Mouse (Mus musculus): ENCODE results near the gene Crot. TPM values are rescaled to one million over a fixed set of nuclear protein-coding genes. Genes with fewer than 3 reads are reported as not detected.

Gene Crot
- 41.8 and 48.5 TPM in 2 replicates for polyA plus RNA-seq (2014; fragmentation: Nextera tagmentation; extraction: Ambion mirVana)

DNA sequence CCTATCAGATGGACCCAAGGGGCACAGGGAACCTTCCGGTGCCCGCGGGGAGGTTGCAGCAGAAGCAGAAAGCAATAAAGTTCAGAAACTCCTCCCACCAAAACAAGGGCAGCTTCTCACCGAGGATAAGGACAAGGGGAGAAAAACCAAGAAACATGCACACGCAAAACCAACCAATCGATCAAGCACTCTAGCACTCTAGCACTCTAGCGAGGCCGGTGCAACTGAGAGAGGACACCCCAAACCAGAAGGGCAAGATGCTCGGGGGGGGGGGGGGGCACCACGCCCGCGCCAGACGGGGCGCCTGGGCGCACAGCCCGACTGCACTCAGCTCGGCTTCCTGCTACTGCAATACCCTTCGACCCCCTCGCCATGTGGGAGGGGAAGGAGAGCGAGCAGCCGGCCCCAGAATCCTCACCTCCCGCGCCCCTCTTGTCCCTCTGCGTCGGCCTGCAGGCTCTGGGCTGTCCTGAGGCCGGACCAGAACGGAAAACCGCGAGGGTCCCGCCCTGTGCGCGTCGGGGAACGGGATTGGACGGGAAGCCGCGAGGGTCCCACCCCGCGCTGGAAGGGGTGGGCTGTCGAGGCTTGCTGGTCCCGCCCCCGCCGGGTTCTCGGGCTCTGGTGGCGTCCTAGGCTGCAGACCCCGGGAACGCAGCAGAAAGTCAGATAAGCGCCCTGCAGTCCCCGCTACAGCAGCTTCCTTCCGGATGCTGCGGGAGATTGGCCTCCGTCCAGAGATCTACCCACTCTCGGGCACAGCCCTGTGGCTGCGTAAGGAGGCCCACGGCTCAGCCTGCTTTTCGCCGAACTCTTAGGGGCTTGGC is at the start of gene Crot:
Crot (minus strand) TSS at position 639 of the 827 bp plus-strand sequence.
- Histone ChIP-seq H3K27me3 (replicated peaks; ENCODE audit: control insufficient read depth, insufficient read depth, low read length) (no peaks in the 10 kb centered on the region), H3K4me3 (ENCODE audit: low read depth, low read length) (peak within 1 kb of the TSS; percentile 70), H3K4me2 (ENCODE audit: low read length) (peak within 1 kb of the TSS; percentile 77), H3K27ac (ENCODE audit: low read depth) (peak within 1 kb of the TSS; percentile 75), H3K36me3 (ENCODE audit: control insufficient read depth, insufficient read depth, low read length) (peaks cover 7% of the 10 kb centered on the region; the same call in 1 of the 2 replicates), H3K9ac (ENCODE audit: low read length) (peak within 1 kb of the TSS; percentile 73), H3K9me3 (ENCODE audit: control insufficient read depth, low read length) (no peaks in the 10 kb centered on the region), H3K4me1 (replicated peaks; ENCODE audit: control insufficient read depth, insufficient read depth, low read length) (no peaks in the 10 kb centered on the region)
- DNase-seq (ENCODE audit: low spot score) (peak; percentile 96), ATAC-seq (replicated peaks; ENCODE audit: low FRiP score, low TSS enrichment, low read depth) (peak; percentile 100)
- WGBS: under 1% methylated on average over 54 of the region's 57 CpGs

DNA sequence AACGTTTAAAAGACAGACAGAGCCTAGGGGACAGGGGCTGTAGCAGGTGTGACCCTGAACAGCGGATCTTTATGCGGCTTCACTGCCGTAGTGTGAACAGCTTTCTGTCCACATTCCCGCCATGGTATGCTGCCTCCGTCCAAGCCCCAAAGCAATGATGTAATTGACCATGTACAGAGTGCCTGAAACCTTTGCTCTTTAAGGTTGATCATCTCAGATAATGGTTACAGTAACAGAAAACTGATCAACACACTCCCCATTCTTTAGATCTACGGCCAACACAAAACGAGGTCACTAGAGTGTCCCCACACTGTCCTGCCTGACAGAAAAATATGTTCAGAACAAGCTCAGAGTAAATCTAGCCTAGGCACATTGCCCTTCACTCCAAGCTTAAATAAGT is 48.8 kb upstream of the Crot start:
- ATAC-seq (replicated peaks; ENCODE audit: low FRiP score, low TSS enrichment, low read depth): no peak
- Histone ChIP-seq H3K4me3 (ENCODE audit: low read depth, low read length) (no peak overlapping the region), H3K27me3 (replicated peaks; ENCODE audit: control insufficient read depth, insufficient read depth, low read length) (no peaks in the 10 kb centered on the region), H3K36me3 (ENCODE audit: control insufficient read depth, insufficient read depth, low read length) (no peaks in the 10 kb centered on the region), H3K9me3 (ENCODE audit: control insufficient read depth, low read length) (no peaks in the 10 kb centered on the region), H3K27ac (ENCODE audit: low read depth) (no peak overlapping the region), H3K4me2 (ENCODE audit: low read length) (no peak overlapping the region), H3K4me1 (replicated peaks; ENCODE audit: control insufficient read depth, insufficient read depth, low read length) (no peaks in the 10 kb centered on the region), H3K9ac (ENCODE audit: low read length) (no peak overlapping the region)
- 85% methylated on average over 8 of the region's 8 CpGs for WGBS
- no peak for DNase-seq (ENCODE audit: low spot score)

DNA sequence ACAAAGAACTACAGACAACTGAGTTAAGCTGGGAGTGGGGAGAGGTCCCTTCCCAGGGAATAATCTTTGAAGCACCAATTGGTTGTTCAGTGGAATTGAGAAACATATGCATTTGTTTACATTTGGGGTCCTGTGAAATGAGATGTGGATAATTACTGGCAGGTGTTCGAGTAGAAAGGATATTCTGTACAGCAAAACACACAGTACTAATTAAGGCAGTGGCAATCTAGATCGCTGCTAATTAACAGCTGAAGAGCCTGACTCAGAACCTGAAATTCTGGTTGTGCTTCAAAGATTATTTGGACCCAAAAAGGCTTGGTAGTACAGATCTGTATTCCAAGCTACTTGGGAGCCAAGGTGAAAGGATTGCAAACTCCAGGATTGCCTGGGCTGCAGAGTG is 47.7 kb upstream of the Crot start:
- Histone ChIP-seq H3K4me1 (replicated peaks; ENCODE audit: control insufficient read depth, insufficient read depth, low read length) (no peaks in the 10 kb centered on the region), H3K27ac (ENCODE audit: low read depth) (no peak overlapping the region), H3K4me2 (ENCODE audit: low read length) (no peak overlapping the region), H3K4me3 (ENCODE audit: low read depth, low read length) (no peak overlapping the region), H3K36me3 (ENCODE audit: control insufficient read depth, insufficient read depth, low read length) (no peaks in the 10 kb centered on the region), H3K9me3 (ENCODE audit: control insufficient read depth, low read length) (no peaks in the 10 kb centered on the region), H3K9ac (ENCODE audit: low read length) (no peak overlapping the region), H3K27me3 (replicated peaks; ENCODE audit: control insufficient read depth, insufficient read depth, low read length) (no peaks in the 10 kb centered on the region)
- DNase-seq (ENCODE audit: low spot score): no peak
- no peak for ATAC-seq (replicated peaks; ENCODE audit: low FRiP score, low TSS enrichment, low read depth)
- WGBS: 52% methylated on average over 2 of the region's 2 CpGs

DNA sequence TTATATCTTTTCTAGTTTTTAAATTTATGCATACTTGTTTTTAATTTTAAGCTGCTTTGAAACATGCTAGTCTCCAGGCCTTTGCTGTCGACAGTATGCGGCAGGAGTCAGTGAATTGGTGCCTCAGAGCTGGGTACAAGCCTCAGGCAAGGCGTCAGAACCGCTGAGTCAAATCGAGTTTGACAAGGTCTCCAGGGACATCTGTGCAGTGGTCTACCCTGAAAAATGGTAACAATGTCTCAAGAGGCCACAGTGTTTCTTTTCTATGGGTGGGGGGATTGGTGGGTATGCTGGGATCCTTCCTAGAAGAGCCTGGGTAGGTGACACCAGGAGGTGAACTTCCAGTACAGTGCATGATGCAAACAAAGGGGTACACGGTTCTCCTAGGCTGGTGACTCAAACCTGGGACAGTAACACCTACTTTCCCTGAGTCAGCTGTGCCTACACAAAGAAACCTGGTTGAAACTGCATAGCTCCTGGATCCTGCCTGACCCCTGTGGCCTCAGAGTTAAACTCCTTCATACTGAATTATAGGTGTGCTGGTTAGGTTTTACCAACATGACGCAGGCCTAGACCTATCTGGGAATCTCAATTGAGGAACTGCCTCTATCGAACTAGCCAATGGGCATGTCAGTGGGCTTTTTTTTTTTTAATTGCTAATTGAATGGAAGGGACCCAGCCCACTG is 46.6 kb upstream of the Crot start:
- Histone ChIP-seq H3K36me3 (ENCODE audit: control insufficient read depth, insufficient read depth, low read length) (no peaks in the 10 kb centered on the region), H3K27ac (ENCODE audit: low read depth) (no peak overlapping the region), H3K9ac (ENCODE audit: low read length) (no peak overlapping the region), H3K9me3 (ENCODE audit: control insufficient read depth, low read length) (no peaks in the 10 kb centered on the region), H3K4me3 (ENCODE audit: low read depth, low read length) (no peak overlapping the region), H3K4me1 (replicated peaks; ENCODE audit: control insufficient read depth, insufficient read depth, low read length) (no peaks in the 10 kb centered on the region), H3K27me3 (replicated peaks; ENCODE audit: control insufficient read depth, insufficient read depth, low read length) (no peaks in the 10 kb centered on the region), H3K4me2 (ENCODE audit: low read length) (no peak overlapping the region)
- ATAC-seq (replicated peaks; ENCODE audit: low FRiP score, low TSS enrichment, low read depth) (no peak), DNase-seq (ENCODE audit: low spot score) (no peak)
- WGBS: 81% methylated on average over 8 of the region's 8 CpGs

DNA sequence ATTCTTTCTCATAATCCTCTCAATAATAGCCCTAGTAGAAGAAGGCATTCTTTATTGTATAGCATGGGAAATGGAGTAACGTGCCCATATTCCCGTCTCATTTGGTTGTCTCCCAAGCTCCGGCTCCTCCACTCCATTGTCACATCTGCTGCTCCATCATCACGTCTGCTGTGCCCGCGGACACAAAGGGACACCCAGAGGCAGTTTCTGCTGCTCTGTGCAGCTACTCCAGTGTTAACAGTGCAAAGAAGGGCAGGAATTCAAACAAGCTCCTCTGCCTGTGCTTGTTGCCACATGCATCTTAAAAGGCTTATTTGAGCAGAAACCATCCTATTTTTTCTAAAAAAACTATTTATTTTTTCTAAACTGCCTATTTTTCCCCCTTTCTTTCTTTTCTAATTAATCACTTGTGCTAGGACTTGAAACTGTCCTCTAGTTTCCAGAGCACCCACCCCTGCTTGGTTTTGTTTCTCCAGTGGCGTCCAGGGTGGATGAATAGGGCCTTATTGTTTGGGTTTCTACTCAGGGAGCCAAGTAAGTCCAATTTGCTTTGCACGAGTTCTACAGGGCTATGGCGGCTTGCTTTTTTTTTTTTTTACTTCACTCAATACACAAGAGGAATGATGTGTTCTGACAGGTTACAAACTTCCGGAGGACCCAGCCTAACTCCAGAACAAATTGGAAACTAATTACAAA is 45.7 kb upstream of the Crot start:
- Histone ChIP-seq H3K9me3 (ENCODE audit: control insufficient read depth, low read length) (no peaks in the 10 kb centered on the region), H3K4me1 (replicated peaks; ENCODE audit: control insufficient read depth, insufficient read depth, low read length) (no peaks in the 10 kb centered on the region), H3K27ac (ENCODE audit: low read depth) (no peak overlapping the region), H3K4me2 (ENCODE audit: low read length) (no peak overlapping the region), H3K36me3 (ENCODE audit: control insufficient read depth, insufficient read depth, low read length) (no peaks in the 10 kb centered on the region), H3K27me3 (replicated peaks; ENCODE audit: control insufficient read depth, insufficient read depth, low read length) (no peaks in the 10 kb centered on the region), H3K4me3 (ENCODE audit: low read depth, low read length) (no peak overlapping the region), H3K9ac (ENCODE audit: low read length) (no peak overlapping the region)
- ATAC-seq (replicated peaks; ENCODE audit: low FRiP score, low TSS enrichment, low read depth): no peak
- DNase-seq (ENCODE audit: low spot score): no peak
- 75% methylated on average over 10 of the region's 10 CpGs for WGBS

DNA sequence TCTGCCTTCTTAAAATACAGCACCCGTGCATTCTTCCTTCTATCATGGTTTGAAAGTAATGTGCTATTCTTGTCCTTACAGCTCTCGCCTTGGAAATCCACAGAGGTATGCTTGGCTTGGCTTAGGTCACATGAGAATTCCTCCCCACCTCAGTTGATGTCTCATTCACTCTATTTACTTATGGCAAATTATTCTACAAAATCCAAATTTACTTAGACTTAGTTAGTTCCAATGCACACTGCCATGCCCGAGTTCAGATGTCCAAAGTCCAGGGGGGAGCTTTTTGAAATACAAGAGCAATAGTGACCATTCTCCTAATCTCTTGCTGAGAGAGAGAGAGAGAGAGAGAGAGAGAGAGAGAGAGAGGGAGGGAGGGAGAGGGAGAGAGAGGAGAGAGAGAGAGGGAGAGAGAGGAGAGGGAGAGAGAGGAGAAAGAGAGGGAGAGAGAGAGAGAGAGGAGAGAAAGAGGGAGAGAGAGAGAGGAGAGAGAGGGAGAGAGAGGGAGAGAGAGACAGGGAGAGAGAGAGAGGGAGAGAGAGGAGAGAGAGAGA is 43.6 kb upstream of the Crot start:
- no peaks in the 10 kb centered on the region for H3K4me1 ChIP-seq (replicated peaks; ENCODE audit: control insufficient read depth, insufficient read depth, low read length)
- H3K9ac ChIP-seq (ENCODE audit: low read length): no peak overlapping the region
- no peaks in the 10 kb centered on the region for H3K9me3 ChIP-seq (ENCODE audit: control insufficient read depth, low read length)
- ATAC-seq (replicated peaks; ENCODE audit: low FRiP score, low TSS enrichment, low read depth) (peak; percentile 65), DNase-seq (ENCODE audit: low spot score) (no peak)
- H3K27ac ChIP-seq (ENCODE audit: low read depth): no peak overlapping the region
- no peak overlapping the region for H3K4me2 ChIP-seq (ENCODE audit: low read length)
- no peak overlapping the region for H3K4me3 ChIP-seq (ENCODE audit: low read depth, low read length)
- H3K36me3 ChIP-seq (ENCODE audit: control insufficient read depth, insufficient read depth, low read length): no peaks in the 10 kb centered on the region
- no peaks in the 10 kb centered on the region for H3K27me3 ChIP-seq (replicated peaks; ENCODE audit: control insufficient read depth, insufficient read depth, low read length)
- WGBS: 63% methylated on average over 3 of the region's 3 CpGs

DNA sequence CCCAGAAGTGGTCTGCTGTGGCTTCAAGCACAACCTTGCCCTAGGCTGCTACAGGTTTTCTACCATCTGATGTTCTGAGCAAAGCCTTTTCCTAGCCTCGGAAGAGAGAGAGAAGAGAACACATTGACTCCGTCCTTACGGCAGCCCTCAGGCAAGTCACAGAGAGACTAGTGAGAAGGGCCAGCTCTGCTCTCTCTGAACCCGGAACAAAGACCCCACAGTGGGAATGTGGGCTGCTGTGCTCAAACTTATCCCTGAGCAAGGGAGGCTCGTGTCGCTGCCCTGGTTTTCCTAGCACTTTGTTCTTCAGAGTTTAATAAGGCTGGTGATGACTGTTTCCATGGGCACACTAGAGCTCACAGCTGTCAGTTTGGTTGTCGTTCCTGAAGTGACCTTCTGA is 42.9 kb upstream of the Crot start:
- no peak for ATAC-seq (replicated peaks; ENCODE audit: low FRiP score, low TSS enrichment, low read depth)
- no peaks in the 10 kb centered on the region for H3K9me3 ChIP-seq (ENCODE audit: control insufficient read depth, low read length)
- no peaks in the 10 kb centered on the region for H3K27me3 ChIP-seq (replicated peaks; ENCODE audit: control insufficient read depth, insufficient read depth, low read length)
- no peaks in the 10 kb centered on the region for H3K4me1 ChIP-seq (replicated peaks; ENCODE audit: control insufficient read depth, insufficient read depth, low read length)
- no peak overlapping the region for H3K4me2 ChIP-seq (ENCODE audit: low read length)
- no peak overlapping the region for H3K9ac ChIP-seq (ENCODE audit: low read length)
- no peaks in the 10 kb centered on the region for H3K36me3 ChIP-seq (ENCODE audit: control insufficient read depth, insufficient read depth, low read length)
- DNase-seq (ENCODE audit: low spot score): no peak
- no peak overlapping the region for H3K27ac ChIP-seq (ENCODE audit: low read depth)
- 72% methylated on average over 7 of the region's 7 CpGs for WGBS
- no peak overlapping the region for H3K4me3 ChIP-seq (ENCODE audit: low read depth, low read length)

DNA sequence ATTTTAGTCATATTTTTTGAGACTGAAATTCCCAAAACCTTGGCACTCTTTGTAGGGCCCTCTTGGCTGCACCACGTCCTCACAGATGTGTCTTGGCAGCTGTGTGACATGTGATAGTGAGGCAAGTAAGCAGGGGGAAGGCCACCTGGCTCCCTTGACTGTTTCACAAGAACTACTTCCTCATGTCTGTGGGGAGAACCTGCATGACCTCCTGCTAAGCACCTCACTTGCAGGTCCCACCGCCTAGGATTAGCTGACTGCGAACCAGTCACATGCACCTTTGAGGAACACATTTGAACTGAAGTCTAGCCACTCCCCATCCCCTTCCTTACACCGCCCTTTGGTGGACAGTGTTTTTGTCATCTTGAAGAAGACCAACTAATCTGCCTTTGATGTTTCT is 40.2 kb upstream of the Crot start:
- Histone ChIP-seq H3K36me3 (ENCODE audit: control insufficient read depth, insufficient read depth, low read length) (no peaks in the 10 kb centered on the region), H3K4me3 (ENCODE audit: low read depth, low read length) (no peak overlapping the region), H3K9me3 (ENCODE audit: control insufficient read depth, low read length) (no peaks in the 10 kb centered on the region), H3K4me1 (replicated peaks; ENCODE audit: control insufficient read depth, insufficient read depth, low read length) (no peaks in the 10 kb centered on the region), H3K4me2 (ENCODE audit: low read length) (no peak overlapping the region), H3K9ac (ENCODE audit: low read length) (no peak overlapping the region), H3K27me3 (replicated peaks; ENCODE audit: control insufficient read depth, insufficient read depth, low read length) (no peaks in the 10 kb centered on the region), H3K27ac (ENCODE audit: low read depth) (no peak overlapping the region)
- DNase-seq (ENCODE audit: low spot score) (no peak), ATAC-seq (replicated peaks; ENCODE audit: low FRiP score, low TSS enrichment, low read depth) (no peak)
- WGBS: 69% methylated on average over 4 of the region's 4 CpGs
